In genomic region chr11:82423521-82423920, GRCm38 (mm10) we compare ENCODE assay signal across 21 mouse cellular contexts. TPM values are rescaled to one million over a fixed set of nuclear protein-coding genes. Genes with fewer than 3 reads are reported as not detected.
A peak's percentile ranks its signal among the peaks of the same experiment; 100 is the strongest.
DNase-seq lines count a peak whose midpoint lies in the region; ATAC-seq lines count a peak whose summit lies in the region.
"Had no signal": no experiment of that assay in that cellular context is flagged by ENCODE, and none has a peak within 500 bp of the region (broad histone marks: within the 10 kb centered on the region; RNA-seq: fewer than 3 reads in every experiment).

No protein-coding gene starts in this region.

- no peaks in the 10 kb centered on the region for H3K36me3 ChIP-seq in midbrain, embryonic 11.5 days (ENCODE audit: control insufficient read depth, insufficient read depth, low read length)
- no peaks in the 10 kb centered on the region for H3K36me3 ChIP-seq in midbrain, embryonic 13.5 days
- H3K36me3 ChIP-seq in limb, embryonic 11.5 days (ENCODE audit: control insufficient read depth, insufficient read depth, low read length), result no peaks in the 10 kb centered on the region
- H3K36me3 ChIP-seq: embryonic facial prominence, embryonic 12.5 days; forebrain, embryonic 12.5 days; heart, embryonic 13.5 days; hindbrain, embryonic 12.5 days had no signal

- no peak overlapping the region for H3K4me3 ChIP-seq in midbrain, embryonic 11.5 days (ENCODE audit: low read depth, low read length)
- H3K4me3 ChIP-seq in midbrain, embryonic 13.5 days (replicated peaks), result no peak overlapping the region
- no peak overlapping the region for H3K4me3 ChIP-seq in limb, embryonic 11.5 days (ENCODE audit: low read depth, low read length)
- H3K4me3 ChIP-seq: embryonic facial prominence, embryonic 12.5 days; forebrain, embryonic 12.5 days; heart, embryonic 13.5 days; hindbrain, embryonic 12.5 days had no signal

- 22% methylated on average over 4 of the region's 4 CpGs for WGBS in midbrain, embryonic 11.5 days
- WGBS in midbrain, embryonic 13.5 days, result 32% methylated on average over 4 of the region's 4 CpGs
- 6% methylated on average over 4 of the region's 4 CpGs for WGBS in limb, embryonic 11.5 days

- H3K27me3 ChIP-seq in midbrain, embryonic 11.5 days (ENCODE audit: control insufficient read depth, insufficient read depth, low read length), result no peaks in the 10 kb centered on the region
- no peaks in the 10 kb centered on the region for H3K27me3 ChIP-seq in midbrain, embryonic 13.5 days
- no peaks in the 10 kb centered on the region for H3K27me3 ChIP-seq in limb, embryonic 11.5 days (ENCODE audit: control insufficient read depth, insufficient read depth, low read length)
- H3K27me3 ChIP-seq: heart, embryonic 13.5 days had no signal

- peak; percentile 83 for DNase-seq in midbrain, embryonic 11.5 days (ENCODE audit: low spot score, missing footprints)
- peak; percentile 76 for DNase-seq in embryo, embryonic 10 days (ENCODE audit: low spot score)
- DNase-seq in embryo, embryonic 11 days, result peak; percentile 53
- DNase-seq in limb, embryonic 11.5 days (ENCODE audit: low spot score), result peak; percentile 41
- DNase-seq in kidney, adult 9 months, result no peak
- no peak for DNase-seq in frontal cortex, postnatal 14 days (ENCODE audit: low spot score in 2 of 2)
- DNase-seq: adrenal gland, adult 2 months; adrenal gland, postnatal 25 days; cerebellum, adult 8-10 months; cerebellum, postnatal 14 days; gastrocnemius, postnatal 36 days; heart, adult 11 months; heart, postnatal 36 days had no signal

- H3K4me1 ChIP-seq in midbrain, embryonic 11.5 days (ENCODE audit: control insufficient read depth, insufficient read depth, low read length), result no peaks in the 10 kb centered on the region; the same call in 1 of the 2 replicates
- H3K4me1 ChIP-seq in midbrain, embryonic 13.5 days (replicated peaks), result 0 out of 2 replicates have a peak, but pooled peaks cover 13% of the 10 kb centered on the region
- peaks cover 13% of the 10 kb centered on the region for H3K4me1 ChIP-seq in limb, embryonic 11.5 days (ENCODE audit: control insufficient read depth, insufficient read depth, low read length)
- H3K4me1 ChIP-seq: heart, embryonic 13.5 days had no signal

- ATAC-seq in midbrain, embryonic 11.5 days (ENCODE audit: low FRiP score), result no peak
- ATAC-seq in midbrain, embryonic 13.5 days, result no peak
- ATAC-seq in limb, embryonic 11.5 days (ENCODE audit: insufficient number of reproducible peaks, low FRiP score, low TSS enrichment, low read depth), result no peak
- ATAC-seq: forebrain, embryonic 16.5 days; hindbrain, postnatal 0 days had no signal

- no peaks in the 10 kb centered on the region for H3K9me3 ChIP-seq in midbrain, embryonic 11.5 days (ENCODE audit: control insufficient read depth, low read length)
- H3K9me3 ChIP-seq in midbrain, embryonic 13.5 days, result no peaks in the 10 kb centered on the region
- H3K9me3 ChIP-seq in limb, embryonic 11.5 days (ENCODE audit: control insufficient read depth, low read length), result no peaks in the 10 kb centered on the region
- H3K9me3 ChIP-seq: embryonic facial prominence, embryonic 12.5 days; forebrain, embryonic 12.5 days; heart, embryonic 13.5 days; hindbrain, embryonic 12.5 days had no signal

- no peak overlapping the region for H3K9ac ChIP-seq in midbrain, embryonic 11.5 days (ENCODE audit: low read length)
- no peak overlapping the region for H3K9ac ChIP-seq in midbrain, embryonic 13.5 days (replicated peaks)
- H3K9ac ChIP-seq in limb, embryonic 11.5 days (ENCODE audit: low read length), result no peak overlapping the region
- H3K9ac ChIP-seq: embryonic facial prominence, embryonic 12.5 days; forebrain, embryonic 12.5 days; heart, embryonic 13.5 days; hindbrain, embryonic 12.5 days had no signal

- H3K27ac ChIP-seq in midbrain, embryonic 11.5 days (ENCODE audit: low read depth, low read length), result no peak overlapping the region
- H3K27ac ChIP-seq in midbrain, embryonic 13.5 days, result no peak overlapping the region
- no peak overlapping the region for H3K27ac ChIP-seq in limb, embryonic 11.5 days (replicated peaks; ENCODE audit: low read depth, low read length)
- H3K27ac ChIP-seq: embryonic facial prominence, embryonic 12.5 days; forebrain, embryonic 12.5 days; heart, embryonic 13.5 days; hindbrain, embryonic 12.5 days; hindbrain, postnatal 0 days had no signal

- H3K4me2 ChIP-seq in midbrain, embryonic 11.5 days, result no peak overlapping the region
- H3K4me2 ChIP-seq in midbrain, embryonic 13.5 days (replicated peaks), result no peak overlapping the region
- no peak overlapping the region for H3K4me2 ChIP-seq in limb, embryonic 11.5 days (ENCODE audit: low read depth, severe bottlenecking)
- H3K4me2 ChIP-seq: embryonic facial prominence, embryonic 12.5 days; forebrain, embryonic 12.5 days; heart, embryonic 13.5 days; hindbrain, embryonic 12.5 days had no signal

RNA-seq across cellular contexts. Expression of gene Tmem132e, which starts 34.8 kb away (rescaled TPM):
- polyA plus RNA-seq in midbrain, embryonic 11.5 days (2014; fragmentation: Nextera tagmentation; extraction: Ambion mirVana), result 1.0 and 1.6 TPM in 2 replicates
- 1.2 and 1.4 TPM in 2 replicates for polyA plus RNA-seq in midbrain, embryonic 13.5 days (2015; fragmentation: Nextera tagmentation; extraction: Ambion mirVana)
- 0.32 and 0.38 TPM in 2 replicates for polyA plus RNA-seq in limb, embryonic 11.5 days (2014; fragmentation: Nextera tagmentation; extraction: Ambion mirVana)
- polyA plus RNA-seq: heart, postnatal 0 days had no signal

Comparison
In these comparisons a context has a peak if more than half of its experiments do, and no peak if none do; other contexts are left out.
1. DNase-seq: peak in midbrain, embryonic 11.5 days (single experiment), embryo, embryonic 10 days (single experiment), embryo, embryonic 11 days (single experiment) and limb, embryonic 11.5 days (single experiment); none in kidney, adult 9 months (single experiment) and frontal cortex, postnatal 14 days (0 of 2).